Mouse (Mus musculus) heart, postnatal 10 days (tissue): Measurements from ENCODE around the gene Psapl1. TPM values are rescaled to one million over a fixed set of nuclear protein-coding genes. Genes with fewer than 3 reads are reported as not detected.

Experiments
- total RNA-seq, 2 experiments: library from RNA; stranded (reverse); gene quantifications; 2 replicates each; pipeline ENCODE4 v1.2.3; 2021

The Psapl1 gene
- total RNA-seq, 2 experiments from 2014 or later, result not detected

Other genes with a start within 250 kb of the Psapl1 start
- 10 to 100 TPM; 12.2 to 12.5 TPM for gene Sorcs2, start 194.1 kb downstream of the Psapl1 start, total RNA-seq